Mouse (Mus musculus) liver, adult (tissue): ENCODE measurements around the gene Tlr5.

ENCODE experiments used
- GATA4 ChIP-seq: IDR thresholded peaks from 2 replicates; pipeline ENCODE4 v1.6.1; 2014; ENCODE audit warnings: mild to moderate bottlenecking, low read length; ENCODE audit not compliant: insufficient replicate concordance

The Tlr5 gene

DNA sequence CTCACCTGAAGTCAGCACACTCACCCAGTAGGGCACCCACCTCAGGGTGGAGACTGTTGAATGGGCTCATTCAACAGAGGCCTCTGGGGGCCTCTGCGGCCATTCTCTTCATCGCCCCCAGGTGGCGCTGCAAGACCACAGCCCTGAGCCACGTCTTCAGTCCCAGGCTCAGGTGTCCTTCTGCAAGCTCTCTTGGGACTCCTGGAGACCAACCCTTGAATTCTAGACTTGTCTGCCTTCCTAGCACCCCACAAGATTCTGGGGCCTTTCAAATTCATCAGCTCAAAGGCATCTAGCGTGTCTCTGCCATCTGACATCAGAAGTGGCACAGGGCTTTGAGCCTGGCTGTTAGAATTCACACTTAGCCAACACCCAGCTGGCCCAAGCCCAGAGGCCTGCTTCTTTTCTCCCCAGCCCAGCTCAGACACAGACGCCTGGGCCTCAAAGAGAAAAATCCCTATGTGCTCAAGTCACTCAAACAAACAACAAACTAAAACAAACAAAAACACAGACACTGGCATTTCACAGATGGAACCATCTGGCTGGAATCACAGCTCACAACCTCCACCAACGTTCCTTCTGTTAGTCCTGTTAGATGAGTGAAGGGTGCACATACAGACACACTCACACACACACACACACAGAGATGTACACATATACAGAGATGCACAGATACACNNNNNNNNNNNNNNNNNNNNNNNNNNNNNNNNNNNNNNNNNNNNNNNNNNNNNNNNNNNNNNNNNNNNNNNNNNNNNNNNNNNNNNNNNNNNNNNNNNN is 36.6 kb downstream of the Tlr5 start:
- TF ChIP-seq GATA4: no peak
